Mouse (Mus musculus) heart, embryonic 16.5 days (tissue): ENCODE results near the gene Lrrk1. TPM values are rescaled to one million over a fixed set of nuclear protein-coding genes. Genes with fewer than 3 reads are reported as not detected.

ENCODE experiments used
- ATAC-seq: fragments of 200-750 bp; cut with Nextera tagmentation; replicated peaks from 2 replicates; pipeline ENCODE4 v1.8.0; 2017; ENCODE audit warnings: moderate number of reproducible peaks; ENCODE audit not compliant: insufficient read depth, low FRiP score; ENCODE audit errors: extremely low read depth
- H3K27ac ChIP-seq: fragments of 300-500 bp; sonication (generic); 2 replicates; pipeline ENCODE4 v1.5.1; 2014; ENCODE audit warnings: mild to moderate bottlenecking, low read length, control low read depth, moderate library complexity
- H3K27me3 ChIP-seq: fragments of 300-500 bp; sonication (generic); 2 replicates; pipeline ENCODE4 v1.6.1; 2014; ENCODE audit warnings: low read length, mixed read lengths; ENCODE audit not compliant: control insufficient read depth, insufficient read depth
- H3K36me3 ChIP-seq: fragments of 300-500 bp; sonication (generic); 2 replicates; pipeline ENCODE4 v1.6.1; 2014; ENCODE audit not compliant: control insufficient read depth, insufficient read depth
- H3K4me1 ChIP-seq: fragments of 300-500 bp; sonication (generic); 2 replicates; pipeline ENCODE4 v1.6.1; 2014; ENCODE audit warnings: low read length, mixed read lengths; ENCODE audit not compliant: control insufficient read depth, insufficient read depth
- H3K4me2 ChIP-seq: fragments of 300-500 bp; sonication (generic); 2 replicates; pipeline ENCODE4 v1.6.1; 2014; ENCODE audit warnings: low read depth, mild to moderate bottlenecking, control low read depth, low read length
- H3K4me3 ChIP-seq: fragments of 300-500 bp; sonication (generic); 2 replicates; pipeline ENCODE4 v1.5.1; 2014; ENCODE audit warnings: mild to moderate bottlenecking, control low read depth, low read length
- H3K9ac ChIP-seq: fragments of 300-500 bp; sonication (generic); 2 replicates; pipeline ENCODE4 v1.6.1; 2014; ENCODE audit warnings: low read length, control low read depth
- H3K9me3 ChIP-seq: fragments of 300-500 bp; sonication (generic); replicated peaks from 2 replicates; pipeline ENCODE4 v1.6.1; 2016; ENCODE audit warnings: low read length; ENCODE audit not compliant: control insufficient read depth
- WGBS: fragments of 180-500 bp; shearing (Covaris S2); extraction: QIAGEN DNeasy Blood & Tissue Kit; methylation state at CpG from one replicate; pipeline ENCODE4 v1.1.7; 2014; 5-methylcytosine and 5-hydroxymethylcytosine counted together
- polyA plus RNA-seq: library from polyadenylated mRNA; unstranded; fragments of >200 nt; fragmentation: Nextera tagmentation; extraction: Ambion mirVana; gene quantifications from 2 replicates; pipeline ENCODE4 v1.2.1, GENCODE M21; 2015

The Lrrk1 gene
- polyA plus RNA-seq, 1 experiment from 2014 or later, result 8.4 TPM

DNA sequence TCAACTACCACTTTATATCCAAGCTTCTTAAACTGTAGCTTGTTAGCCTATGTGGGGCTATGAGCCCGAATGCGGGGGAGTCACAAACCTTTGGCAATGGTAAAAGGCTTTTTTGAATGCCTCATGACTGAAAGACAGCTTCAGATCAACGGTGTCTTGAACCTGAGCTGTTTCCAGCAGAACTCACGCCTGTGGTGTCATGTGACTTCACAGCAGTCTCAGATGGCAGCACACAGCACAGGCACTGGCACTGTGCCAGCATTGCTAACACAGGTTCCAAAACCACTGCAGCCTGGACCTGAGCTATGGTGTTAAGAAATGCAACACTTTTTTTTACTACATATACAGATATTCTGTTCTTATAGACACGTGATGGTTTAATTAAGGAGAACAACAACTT, 67.2 kb downstream of the Lrrk1 start:
- Histone ChIP-seq H3K4me2 (no peak overlapping the region), H3K36me3 (0 out of 2 replicates have a peak, but pooled peaks cover 3% of the 10 kb centered on the region), H3K27ac (peak overlapping the region; percentile 38; the same call in 1 of the 2 replicates), H3K4me1 (peaks cover 19% of the 10 kb centered on the region), H3K4me3 (no peak overlapping the region), H3K9ac (no peak overlapping the region), H3K9me3 (peaks cover under 1% of the 10 kb centered on the region; the same call in 1 of the 2 replicates), H3K27me3 (no peaks in the 10 kb centered on the region)
- 45% methylated on average over 5 of the region's 5 CpGs for WGBS
- ATAC-seq, result 0 out of 2 replicates have a peak, but pooled peaks have one; percentile 37

DNA sequence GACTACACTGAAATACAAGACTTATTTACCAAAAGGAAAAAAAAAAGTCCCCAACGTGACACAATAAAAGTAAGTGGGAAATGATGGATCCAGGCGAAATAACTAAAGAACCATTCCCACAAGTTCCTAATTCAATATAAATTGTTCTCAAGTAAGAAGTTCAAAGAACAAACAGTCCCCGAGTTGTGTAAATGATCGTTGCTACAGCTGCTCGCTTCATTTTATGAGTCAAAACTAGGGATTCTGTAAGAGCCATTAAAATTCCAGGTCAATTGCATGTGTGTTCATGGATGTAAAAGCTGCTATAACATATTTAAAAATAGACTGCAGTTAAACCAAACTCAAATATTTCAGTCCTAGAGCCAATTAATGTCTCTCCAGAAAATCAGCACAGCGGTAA, 70.0 kb downstream of the Lrrk1 start:
- H3K36me3 ChIP-seq, result 0 out of 2 replicates have a peak, but pooled peaks cover 3% of the 10 kb centered on the region
- peaks cover 7% of the 10 kb centered on the region for H3K4me1 ChIP-seq
- no peak overlapping the region for H3K9ac ChIP-seq
- no peak overlapping the region for H3K4me3 ChIP-seq
- no peaks in the 10 kb centered on the region for H3K27me3 ChIP-seq
- no peak overlapping the region for H3K27ac ChIP-seq
- 89% methylated on average over 6 of the region's 6 CpGs for WGBS
- no peak for ATAC-seq
- no peak overlapping the region for H3K4me2 ChIP-seq
- peaks cover 4% of the 10 kb centered on the region; the same call in 1 of the 2 replicates for H3K9me3 ChIP-seq

DNA sequence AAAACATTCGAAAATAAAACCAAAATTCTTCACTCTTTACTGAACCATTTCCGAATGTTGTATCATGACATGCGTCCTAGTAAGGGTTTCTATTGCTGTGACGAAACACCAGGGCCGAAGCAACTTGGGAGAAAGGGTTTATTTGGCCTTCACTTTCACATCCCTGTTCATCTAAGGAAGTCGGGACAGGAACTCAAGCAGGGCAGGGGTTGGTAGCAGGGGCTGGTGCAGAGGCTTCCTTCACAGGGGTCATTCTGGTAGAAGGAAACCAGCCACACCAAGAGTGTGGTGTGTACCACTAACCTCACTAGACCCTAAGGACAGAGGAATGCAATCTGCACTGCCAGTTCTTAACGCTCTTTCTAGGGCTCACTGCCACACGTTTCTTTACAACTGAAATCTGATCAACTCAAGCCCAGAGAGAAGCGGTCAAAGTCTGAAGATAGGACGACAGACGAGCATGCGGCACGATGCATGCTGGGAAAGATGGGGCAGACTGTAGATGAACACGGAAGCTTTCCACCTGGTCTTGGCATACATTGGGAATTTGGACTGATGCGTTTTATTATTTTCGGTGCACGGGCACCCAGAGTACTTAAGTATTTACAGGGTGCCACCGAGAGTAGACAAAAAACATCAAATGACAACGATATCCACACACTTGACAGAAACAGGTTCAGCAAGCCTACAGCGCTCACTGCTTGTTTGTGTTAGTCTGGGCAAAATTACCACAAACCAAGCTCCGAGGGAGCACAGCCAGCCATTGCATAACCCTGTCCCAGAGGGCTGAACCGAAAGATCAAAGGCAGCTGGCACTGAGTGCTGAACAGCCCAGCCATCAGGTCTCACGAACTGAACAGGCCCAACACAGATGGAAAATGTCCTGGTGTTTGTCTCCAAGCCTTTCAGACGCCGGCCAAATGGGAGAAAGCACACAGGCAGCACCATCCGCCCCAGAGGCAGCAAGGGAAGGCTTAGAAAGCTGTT, 77.2 kb downstream of the Lrrk1 start:
- Histone ChIP-seq H3K4me2 (no peak overlapping the region), H3K36me3 (no peaks in the 10 kb centered on the region), H3K4me3 (no peak overlapping the region), H3K9me3 (peaks cover 3% of the 10 kb centered on the region; the same call in 1 of the 2 replicates), H3K4me1 (peaks cover 17% of the 10 kb centered on the region), H3K27me3 (no peaks in the 10 kb centered on the region), H3K9ac (no peak overlapping the region), H3K27ac (peak overlapping the region; percentile 21; the same call in 1 of the 2 replicates)
- WGBS, result 68% methylated on average over 26 of the region's 26 CpGs
- ATAC-seq, result 0 out of 2 replicates have a peak, but pooled peaks have one; percentile 47

DNA sequence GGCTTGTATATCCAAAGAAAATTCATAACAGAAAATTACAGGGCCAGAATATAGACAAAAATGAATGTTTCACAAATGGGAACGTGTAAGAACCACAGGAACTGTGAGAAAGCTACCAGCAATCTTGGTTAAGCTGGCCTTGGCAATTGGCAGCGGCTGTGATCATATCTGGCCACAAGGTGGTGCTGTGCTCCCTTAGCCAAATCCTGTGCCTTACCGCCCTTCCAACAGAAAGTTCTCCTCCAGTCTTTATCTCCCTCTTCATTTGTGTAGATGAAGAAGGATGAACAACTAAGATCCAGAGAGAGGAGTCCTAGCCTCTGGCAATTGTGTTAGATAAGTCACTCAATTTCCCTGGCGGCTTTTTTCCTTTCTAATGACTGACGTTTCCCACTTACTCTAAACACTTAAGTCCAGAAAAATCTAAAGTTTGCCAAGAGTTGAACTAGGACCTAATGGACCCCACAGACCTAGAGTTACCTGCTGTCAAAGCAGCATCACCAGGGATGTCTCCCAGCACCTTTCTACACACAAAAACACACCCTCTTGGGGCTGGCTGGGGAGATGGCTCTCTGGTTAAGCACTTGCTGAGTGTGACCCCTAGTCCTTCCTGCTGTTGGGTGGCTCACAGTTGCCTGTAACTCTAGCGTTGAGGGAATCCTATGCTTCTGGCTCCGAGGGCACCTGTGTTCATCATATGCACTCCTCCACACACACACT, 78.0 kb downstream of the Lrrk1 start:
- H3K27ac ChIP-seq, result no peak overlapping the region
- no peaks in the 10 kb centered on the region for H3K36me3 ChIP-seq
- WGBS, result 38% methylated on average over 7 of the region's 7 CpGs
- no peak; the same call in 1 of the 2 replicates for ATAC-seq
- H3K4me3 ChIP-seq, result no peak overlapping the region
- H3K27me3 ChIP-seq, result no peaks in the 10 kb centered on the region
- no peaks in the 10 kb centered on the region for H3K9me3 ChIP-seq
- H3K4me2 ChIP-seq, result no peak overlapping the region; the same call in 1 of the 2 replicates
- peaks cover 17% of the 10 kb centered on the region for H3K4me1 ChIP-seq
- no peak overlapping the region for H3K9ac ChIP-seq

GRCm38 (mm10) chr7:66309240-66309949, 78.8 kb downstream of the Lrrk1 start:
- no peak overlapping the region for H3K9ac ChIP-seq
- peaks cover 17% of the 10 kb centered on the region for H3K4me1 ChIP-seq
- H3K36me3 ChIP-seq, result no peaks in the 10 kb centered on the region
- H3K9me3 ChIP-seq, result no peaks in the 10 kb centered on the region
- WGBS, result 29% methylated on average over 5 of the region's 5 CpGs
- H3K27me3 ChIP-seq, result no peaks in the 10 kb centered on the region
- H3K27ac ChIP-seq, result peak overlapping the region; percentile 64; the same call in 1 of the 2 replicates
- peak overlapping the region; percentile 17; the same call in 1 of the 2 replicates for H3K4me2 ChIP-seq
- ATAC-seq, result peak; percentile 59
- no peak overlapping the region for H3K4me3 ChIP-seq

DNA sequence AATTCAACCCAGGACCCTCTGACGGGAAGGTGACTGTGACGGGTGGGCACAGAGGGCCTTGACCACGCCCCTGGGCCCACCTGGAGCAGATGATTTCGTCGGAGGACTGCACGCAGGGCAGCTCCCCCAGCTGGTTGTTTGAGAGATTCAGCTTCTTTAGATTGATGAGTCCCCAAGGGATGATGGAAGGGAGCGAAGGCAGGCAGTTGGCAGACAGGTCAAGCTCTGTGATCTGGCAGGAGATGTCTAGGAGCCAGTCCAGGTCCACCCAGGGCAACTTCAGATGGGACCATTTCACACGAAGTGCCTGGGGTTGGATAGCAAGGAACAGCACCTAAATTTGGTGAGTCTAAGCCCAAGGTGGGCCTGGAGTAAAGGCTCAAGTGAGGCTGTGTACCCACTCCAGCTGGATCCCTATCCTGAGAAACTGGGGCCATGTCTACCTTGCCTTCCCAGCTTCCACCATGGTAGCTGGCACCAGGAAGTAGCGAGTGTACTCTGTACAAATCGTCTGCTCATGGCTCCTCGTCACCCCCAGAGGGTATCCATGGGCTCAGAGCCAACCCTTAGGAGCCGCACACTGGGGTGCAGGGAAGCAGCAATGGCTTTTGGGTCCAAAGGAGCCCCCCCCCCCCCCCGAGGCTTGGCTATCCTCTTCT, 79.4 kb downstream of the Lrrk1 start:
- WGBS, result 75% methylated on average over 13 of the region's 13 CpGs
- Histone ChIP-seq H3K27ac (peak overlapping the region; percentile 37; the same call in 1 of the 2 replicates), H3K9ac (no peak overlapping the region), H3K36me3 (no peaks in the 10 kb centered on the region), H3K4me3 (no peak overlapping the region), H3K4me2 (peak overlapping the region; percentile 4; the same call in 1 of the 2 replicates), H3K9me3 (no peaks in the 10 kb centered on the region), H3K27me3 (no peaks in the 10 kb centered on the region), H3K4me1 (peaks cover 17% of the 10 kb centered on the region)
- ATAC-seq, result 0 out of 2 replicates have a peak, but pooled peaks have one; percentile 7

- WGBS, result 86% methylated on average over 2 of the region's 2 CpGs
- H3K4me1 ChIP-seq, result peaks cover 17% of the 10 kb centered on the region
These were observed 80.4 kb downstream of the Lrrk1 start for GRCm38 (mm10) chr7:66307791-66308190.

DNA sequence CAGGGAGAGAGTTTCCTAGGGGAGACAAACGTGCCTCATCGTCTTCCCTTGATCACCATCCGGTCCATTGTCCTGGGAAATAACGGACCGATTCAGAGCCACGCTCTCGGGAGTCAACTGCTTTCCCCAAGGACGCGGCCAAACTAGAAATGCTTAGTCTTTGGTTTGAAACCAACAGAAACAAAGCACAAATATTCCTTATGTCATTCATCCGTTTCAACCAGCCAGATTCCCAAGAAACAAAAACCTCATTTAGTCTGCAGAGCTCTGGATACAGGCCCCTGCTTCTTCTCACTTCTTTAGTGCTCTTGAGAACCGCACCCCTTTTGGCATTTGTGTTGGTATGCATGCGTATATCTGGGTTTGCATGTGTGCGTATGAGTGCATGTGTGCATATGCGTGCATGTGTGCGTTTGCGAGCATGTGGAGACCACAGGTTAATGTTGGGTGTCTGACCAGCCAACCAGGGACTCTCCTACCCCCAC, 82.4 kb downstream of the Lrrk1 start:
- H3K4me1 ChIP-seq, result peaks cover 17% of the 10 kb centered on the region
- no peak for ATAC-seq
- WGBS, result 76% methylated on average over 16 of the region's 16 CpGs
- H3K4me2 ChIP-seq, result no peak overlapping the region
- no peak overlapping the region for H3K4me3 ChIP-seq
- no peaks in the 10 kb centered on the region for H3K27me3 ChIP-seq
- H3K36me3 ChIP-seq, result no peaks in the 10 kb centered on the region; the same call in 1 of the 2 replicates
- H3K27ac ChIP-seq, result peak overlapping the region; percentile 47
- H3K9ac ChIP-seq, result no peak overlapping the region
- H3K9me3 ChIP-seq, result no peaks in the 10 kb centered on the region

More at GRCm38 (mm10) chr7:66307791-66308190, 80.4 kb downstream of the Lrrk1 start:
- Histone ChIP-seq H3K4me2 (no peak overlapping the region), H3K4me3 (no peak overlapping the region), H3K9ac (no peak overlapping the region), H3K9me3 (no peaks in the 10 kb centered on the region), H3K36me3 (no peaks in the 10 kb centered on the region), H3K27ac (no peak overlapping the region), H3K27me3 (no peaks in the 10 kb centered on the region)
- ATAC-seq, result no peak
